Mouse (Mus musculus) left cerebral cortex, adult 9 months (tissue): ENCODE results near the gene Zbtb43.

Experiments
- DNase-seq, 2 experiments: peaks; one replicate each; pipeline ENCODE4 v3.0.0; 2022; ENCODE audit warnings: low spot score in 2 of 2

Gene Zbtb43

GRCm38 (mm10) chr2:33430081-33430770, 38.1 kb downstream of the Zbtb43 start:
- DNase-seq = no peak

DNA sequence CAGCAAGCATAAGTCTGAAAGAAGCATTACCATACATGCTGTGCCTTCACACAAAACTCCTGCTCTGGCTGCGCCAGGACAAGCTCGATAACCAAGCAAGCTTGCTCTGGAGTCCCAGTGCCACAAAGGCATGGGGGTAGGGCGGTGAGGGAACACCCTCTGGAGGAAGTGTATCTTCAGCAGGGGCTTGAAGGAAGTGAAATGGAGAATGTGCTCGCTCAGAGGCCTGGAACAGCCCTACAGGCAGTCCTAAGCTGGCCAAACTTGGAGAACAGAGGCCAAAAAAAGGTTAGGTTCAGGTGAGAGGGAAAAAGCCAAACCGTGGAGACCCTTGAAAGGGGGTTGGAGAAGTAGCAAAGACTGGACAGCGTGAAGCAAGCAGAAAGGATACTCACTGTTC, 39.0 kb downstream of the Zbtb43 start:
- DNase-seq = no peak

- no peak for DNase-seq
Observed at GRCm38 (mm10) chr2:33426640-33427398, 41.5 kb downstream of the Zbtb43 start.

DNA sequence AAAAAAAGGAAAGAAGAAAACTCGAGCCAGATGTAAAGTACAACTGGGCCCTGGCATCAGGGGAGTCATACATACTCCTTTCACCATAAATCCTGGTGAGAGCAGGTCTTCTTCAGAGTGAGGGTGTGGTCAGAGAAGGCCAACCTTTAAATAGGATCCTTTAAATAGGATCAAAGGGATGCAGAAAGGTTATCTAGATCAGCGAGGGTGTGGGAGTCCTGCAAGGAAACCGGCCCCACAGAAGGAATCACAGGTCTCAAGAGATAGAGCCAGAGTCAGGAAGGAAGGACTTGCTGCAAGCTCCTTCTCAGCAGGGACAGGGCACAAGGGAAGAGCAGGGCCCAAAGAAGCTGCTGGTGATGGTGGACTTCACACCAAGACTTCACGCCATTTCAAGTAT, 50.9 kb downstream of the Zbtb43 start:
- DNase-seq = no peak

DNA sequence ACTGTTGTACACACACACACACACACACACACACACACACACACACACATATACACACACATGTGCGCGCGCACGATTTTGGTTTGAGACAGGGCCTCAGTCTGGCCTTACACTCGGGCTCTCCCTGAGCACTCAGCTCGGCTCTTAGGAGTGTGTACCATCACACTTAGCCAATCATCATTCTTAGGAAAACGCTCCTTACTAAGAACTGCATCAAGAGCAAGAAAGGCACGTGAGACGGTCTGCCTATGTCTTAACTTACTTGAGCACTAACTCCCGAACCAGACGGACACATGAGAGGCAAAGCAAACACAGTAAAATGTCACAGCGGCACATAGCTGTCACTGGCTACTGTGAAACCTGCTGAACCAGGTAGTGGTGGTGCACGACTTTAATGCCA, 54.3 kb downstream of the Zbtb43 start:
- no peak for DNase-seq

- no peak for DNase-seq
Observed at GRCm38 (mm10) chr2:33412111-33412510, 56.2 kb downstream of the Zbtb43 start.

- DNase-seq = no peak
Observed at GRCm38 (mm10) chr2:33403511-33404003, 64.8 kb downstream of the Zbtb43 start.

DNA sequence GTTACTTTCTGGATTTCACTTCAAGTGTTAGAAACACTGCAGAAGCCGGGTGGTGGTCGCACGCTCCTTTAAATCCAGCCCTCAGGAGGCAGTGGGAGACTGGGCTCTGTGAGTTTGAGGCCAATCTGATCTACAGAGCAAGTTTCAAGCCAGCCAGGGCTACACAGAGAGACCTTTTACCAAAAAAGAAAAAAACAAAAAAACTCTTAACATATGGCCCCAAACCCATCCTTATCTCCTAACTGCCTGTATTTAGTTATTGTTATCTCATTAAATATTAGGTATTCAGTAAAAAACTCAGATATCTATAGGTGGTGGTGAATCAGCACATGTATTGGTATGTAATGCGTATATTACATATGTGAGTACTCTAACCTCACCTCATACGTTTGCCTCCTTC, 65.7 kb downstream of the Zbtb43 start:
- no peak for DNase-seq

- DNase-seq = peak in 1 of 2 experiments; percentile 74
Observed at GRCm38 (mm10) chr2:33402236-33402635, 66.1 kb downstream of the Zbtb43 start.

GRCm38 (mm10) chr2:33401217-33401616, 67.1 kb downstream of the Zbtb43 start:
- peak in 1 of 2 experiments; percentile 58 for DNase-seq

- no peak for DNase-seq
Observed at GRCm38 (mm10) chr2:33400541-33400940, 67.8 kb downstream of the Zbtb43 start.
